ENCODE assay signal across 10 mouse cellular contexts in genomic region chr19:44755378-44755692, GRCm38 (mm10). TPM values are rescaled to one million over a fixed set of nuclear protein-coding genes. Genes with fewer than 3 reads are reported as not detected.
A peak's percentile ranks its signal among the peaks of the same experiment; 100 is the strongest.
DNase-seq lines count a peak whose midpoint lies in the region; ATAC-seq and TF ChIP-seq lines count a peak whose summit lies in the region.
"Had no signal": no experiment of that assay in that cellular context is flagged by ENCODE, and none has a peak within 500 bp of the region (broad histone marks: within the 10 kb centered on the region; RNA-seq: fewer than 3 reads in every experiment).

No protein-coding gene starts in this region.

- H3K4me3 ChIP-seq in gastrocnemius, adult 2 months = peak overlapping the region; percentile 71
- H3K4me3 ChIP-seq in lung, postnatal 0 days (ENCODE audit: low read depth, low read length) = peak overlapping the region; percentile 39; the same call in 1 of the 2 replicates
- peak overlapping the region; percentile 41; the same call in 1 of the 2 replicates for H3K4me3 ChIP-seq in limb, embryonic 13.5 days
- peak overlapping the region; percentile 31 for H3K4me3 ChIP-seq in stomach, postnatal 0 days (ENCODE audit: low read depth, low read length)

- H3K4me2 ChIP-seq in lung, postnatal 0 days (replicated peaks; ENCODE audit: low read depth, low read length) = peak overlapping the region; percentile 68
- H3K4me2 ChIP-seq in limb, embryonic 13.5 days (replicated peaks) = peak overlapping the region; percentile 68
- H3K4me2 ChIP-seq in stomach, postnatal 0 days (replicated peaks; ENCODE audit: low read depth) = peak overlapping the region; percentile 54; the same call in 1 of the 2 replicates

- no peaks in the 10 kb centered on the region for H3K9me3 ChIP-seq in lung, postnatal 0 days (ENCODE audit: low read length)
- H3K9me3 ChIP-seq in limb, embryonic 13.5 days = no peaks in the 10 kb centered on the region
- H3K9me3 ChIP-seq in stomach, postnatal 0 days (ENCODE audit: control insufficient read depth, low read length) = no peaks in the 10 kb centered on the region

- H3K27me3 ChIP-seq in lung, postnatal 0 days (replicated peaks; ENCODE audit: insufficient read depth, low read length) = peaks cover 96% of the 10 kb centered on the region
- peaks cover 98% of the 10 kb centered on the region for H3K27me3 ChIP-seq in limb, embryonic 13.5 days
- peaks cover 46% of the 10 kb centered on the region for H3K27me3 ChIP-seq in stomach, postnatal 0 days (ENCODE audit: control insufficient read depth, insufficient read depth, low read length)

- no peak for TF ChIP-seq CTCF in gastrocnemius, adult 2 months (IDR thresholded peaks at IDR 0.05)
- TF ChIP-seq CTCF in lung, postnatal 0 days (IDR thresholded peaks at IDR 0.05) = no peak
- no peak for TF ChIP-seq CTCF in stomach, postnatal 0 days (IDR thresholded peaks at IDR 0.05; ENCODE audit: low read depth)

- no peak for TF ChIP-seq EP300 in lung, postnatal 0 days (IDR thresholded peaks at IDR 0.05)
- TF ChIP-seq EP300 in stomach, postnatal 0 days (optimal IDR thresholded peaks at IDR 0.05) = no peak

- no peak overlapping the region for H3K9ac ChIP-seq in lung, postnatal 0 days (replicated peaks; ENCODE audit: low read depth)
- no peak overlapping the region for H3K9ac ChIP-seq in limb, embryonic 13.5 days
- no peak overlapping the region for H3K9ac ChIP-seq in stomach, postnatal 0 days (ENCODE audit: low read length)

- no peak for ATAC-seq in lung, postnatal 0 days
- ATAC-seq in limb, embryonic 13.5 days (ENCODE audit: low FRiP score, low read depth) = no peak
- ATAC-seq in stomach, postnatal 0 days (ENCODE audit: low FRiP score, low TSS enrichment) = no peak
- ATAC-seq in activated CD4-positive, CD25-positive, alpha-beta regulatory T cell, adult 4 months = no peak

- peaks cover 13% of the 10 kb centered on the region for H3K4me1 ChIP-seq in lung, postnatal 0 days (ENCODE audit: insufficient read depth, low read depth, low read length)
- peaks cover 32% of the 10 kb centered on the region for H3K4me1 ChIP-seq in limb, embryonic 13.5 days
- no peaks in the 10 kb centered on the region for H3K4me1 ChIP-seq in stomach, postnatal 0 days (replicated peaks; ENCODE audit: control insufficient read depth, insufficient read depth)

- no peak overlapping the region for H3K27ac ChIP-seq in gastrocnemius, adult 2 months
- no peak overlapping the region for H3K27ac ChIP-seq in lung, postnatal 0 days (ENCODE audit: low read length)
- H3K27ac ChIP-seq in limb, embryonic 13.5 days = no peak overlapping the region
- no peak overlapping the region for H3K27ac ChIP-seq in stomach, postnatal 0 days (replicated peaks)

- intact Hi-C loops in gastrocnemius, adult 2 months (cut with DNase I) = loop anchor here (2.0 to 10.0 kb wide), 3 partner anchors 73 to 173 kb away; no protein-coding TSS in a partner anchor
- intact Hi-C loops in gastrocnemius, postnatal 14 days (cut with DNase I; ENCODE audit: low total_unique reads) = loop anchor here (5.0 to 10.0 kb wide), 2 partner anchors 139 to 173 kb away; no protein-coding TSS in a partner anchor

- WGBS in lung, postnatal 0 days = under 1% methylated on average over 13 of the region's 13 CpGs
- WGBS in limb, embryonic 13.5 days = 2% methylated on average over 13 of the region's 13 CpGs
- under 1% methylated on average over 13 of the region's 13 CpGs for WGBS in stomach, postnatal 0 days

- no peaks in the 10 kb centered on the region for H3K36me3 ChIP-seq in lung, postnatal 0 days (ENCODE audit: insufficient read depth, low read length)
- H3K36me3 ChIP-seq in limb, embryonic 13.5 days = no peaks in the 10 kb centered on the region
- H3K36me3 ChIP-seq in stomach, postnatal 0 days (ENCODE audit: control insufficient read depth, insufficient read depth, low read length) = no peaks in the 10 kb centered on the region

- no peak for DNase-seq in gastrocnemius, adult 2 months
- DNase-seq in gastrocnemius, postnatal 14 days = no peak
- no peak for DNase-seq in lung, postnatal 0 days (ENCODE audit: low spot score)
- no peak for DNase-seq in lung, postnatal 10 days
- DNase-seq in stomach, postnatal 0 days (ENCODE audit: low spot score) = no peak
- DNase-seq in urinary bladder, postnatal 4 days (ENCODE audit: low spot score in 2 of 2) = no peak

RNA-seq across cellular contexts. Expression of gene Pax2, which starts 0.5 kb away (rescaled TPM):
- total RNA-seq in gastrocnemius, adult 2 months (2021) = not detected
- total RNA-seq in gastrocnemius, postnatal 14 days (2021) = not detected
- not detected in 2 replicates for polyA plus RNA-seq in lung, postnatal 0 days (2015; fragmentation: Nextera tagmentation; extraction: Ambion mirVana)
- polyA plus RNA-seq in limb, embryonic 13.5 days (2015; fragmentation: Nextera tagmentation; extraction: Ambion mirVana) = 0.04 TPM in 1 of 2 replicates, not detected in the other
- polyA plus RNA-seq in stomach, postnatal 0 days (2015; fragmentation: Nextera tagmentation; extraction: Ambion mirVana) = 0.05 TPM in 1 of 2 replicates, not detected in the other
- polyA plus RNA-seq in activated CD4-positive, CD25-positive, alpha-beta regulatory T cell, adult 4 months (2017; shearing (Covaris generic)) = not detected
- total RNA-seq: megakaryocyte-erythroid progenitor cell, adult 5-6 weeks had no signal
- polyA plus RNA-seq: small intestine, adult 2 months had no signal
